30 mouse cellular contexts compared by ENCODE assay signal in genomic region chr17:85915870-85916269, GRCm38 (mm10).
"Had no signal": no experiment of that assay in that cellular context is flagged by ENCODE, and none has a peak within 500 bp of the region (broad histone marks: within the 10 kb centered on the region; RNA-seq: fewer than 3 reads in every experiment).

No protein-coding gene starts in this region.

- H3K4me2 ChIP-seq: limb, embryonic 12.5 days; limb, embryonic 13.5 days; limb, embryonic 15.5 days; liver, embryonic 11.5 days; liver, embryonic 12.5 days; liver, embryonic 13.5 days; liver, embryonic 15.5 days; lung, embryonic 14.5 days; lung, embryonic 15.5 days; midbrain, embryonic 11.5 days; midbrain, embryonic 12.5 days; midbrain, embryonic 13.5 days; midbrain, embryonic 15.5 days; neural tube, embryonic 12.5 days had no signal

- H3K9me3 ChIP-seq: limb, embryonic 10.5 days; limb, embryonic 12.5 days; limb, embryonic 13.5 days; limb, embryonic 15.5 days; liver, embryonic 12.5 days; liver, embryonic 13.5 days; liver, embryonic 15.5 days; lung, embryonic 15.5 days; midbrain, embryonic 10.5 days; midbrain, embryonic 12.5 days; midbrain, embryonic 13.5 days; midbrain, embryonic 15.5 days; neural tube, embryonic 12.5 days had no signal

- H3K27me3 ChIP-seq: liver, embryonic 13.5 days; liver, embryonic 15.5 days; midbrain, embryonic 13.5 days; neural tube, embryonic 12.5 days had no signal

- DNase-seq: left cerebral cortex, postnatal 4 days; liver; liver, embryonic 13.5 days; liver, postnatal 0 days; lung, adult 18-20 months; lung, adult 2 months; lung, embryonic 14.5 days; lung, postnatal 10 days; lung, postnatal 14 days; lung, postnatal 36 days; lung, postnatal 4 days; midbrain, embryonic 14.5 days had no signal

- H3K27ac ChIP-seq: limb, embryonic 10.5 days; limb, embryonic 12.5 days; limb, embryonic 13.5 days; limb, embryonic 15.5 days; liver, embryonic 12.5 days; liver, embryonic 13.5 days; liver, embryonic 14.5 days; liver, embryonic 15.5 days; lung, embryonic 15.5 days; macrophage; midbrain, embryonic 10.5 days; midbrain, embryonic 12.5 days; midbrain, embryonic 13.5 days; midbrain, embryonic 15.5 days; neural tube, embryonic 12.5 days had no signal

- H3K9ac ChIP-seq: limb, embryonic 12.5 days; limb, embryonic 13.5 days; limb, embryonic 15.5 days; liver, embryonic 12.5 days; liver, embryonic 13.5 days; liver, embryonic 14.5 days; liver, embryonic 15.5 days; liver, postnatal 0 days; lung, embryonic 14.5 days; lung, embryonic 15.5 days; midbrain, embryonic 12.5 days; midbrain, embryonic 13.5 days; midbrain, embryonic 15.5 days; neural tube, embryonic 12.5 days had no signal

- H3K4me1 ChIP-seq: liver, embryonic 12.5 days; liver, embryonic 13.5 days; liver, embryonic 15.5 days; megakaryocyte, embryonic 14.5 days; midbrain, embryonic 12.5 days; midbrain, embryonic 13.5 days; midbrain, embryonic 15.5 days; neural tube, embryonic 12.5 days had no signal

- H3K36me3 ChIP-seq: limb, embryonic 10.5 days; limb, embryonic 12.5 days; limb, embryonic 13.5 days; limb, embryonic 15.5 days; liver, embryonic 12.5 days; liver, embryonic 13.5 days; lung, embryonic 15.5 days; midbrain, embryonic 10.5 days; midbrain, embryonic 12.5 days; midbrain, embryonic 13.5 days; midbrain, embryonic 15.5 days; neural tube, embryonic 12.5 days had no signal

- H3K4me3 ChIP-seq: limb, embryonic 10.5 days; limb, embryonic 12.5 days; limb, embryonic 13.5 days; limb, embryonic 15.5 days; liver, embryonic 12.5 days; liver, embryonic 13.5 days; liver, embryonic 15.5 days; lung, embryonic 15.5 days; megakaryocyte, embryonic 14.5 days; midbrain, embryonic 10.5 days; midbrain, embryonic 12.5 days; midbrain, embryonic 13.5 days; midbrain, embryonic 15.5 days; myocyte; neural tube, embryonic 12.5 days had no signal
